Mouse (Mus musculus) forebrain, embryonic 13.5 days (tissue): ENCODE measurements at regions not wholly inside any gene's neighbourhood (a gene's known extent, or its start where the extent isn't known, plus 50 kb on each side); places are given as distances from the start of the nearest gene placed in this dataset.

Experiments used
- ATAC-seq: fragments of 200-750 bp; cut with Nextera tagmentation; 2 replicates; pipeline ENCODE4 v1.8.0; 2017
- H3K27ac ChIP-seq: fragments of 300-500 bp; sonication (generic); 2 replicates; pipeline ENCODE4 v1.5.1; 2015; ENCODE audit warnings: inconsistent platforms, mild to moderate bottlenecking, moderate library complexity
- H3K27me3 ChIP-seq: fragments of 300-500 bp; sonication (generic); 2 replicates; pipeline ENCODE4 v1.6.1; 2015; ENCODE audit warnings: mild to moderate bottlenecking, inconsistent platforms
- H3K36me3 ChIP-seq: fragments of 300-500 bp; sonication (generic); 2 replicates; pipeline ENCODE4 v1.6.1; 2015; ENCODE audit warnings: mild to moderate bottlenecking, inconsistent platforms; ENCODE audit not compliant: poor library complexity, severe bottlenecking
- H3K4me1 ChIP-seq: fragments of 300-500 bp; sonication (generic); 2 replicates; pipeline ENCODE4 v1.6.1; 2015; ENCODE audit warnings: inconsistent platforms
- H3K4me2 ChIP-seq: fragments of 300-500 bp; sonication (generic); 2 replicates; pipeline ENCODE4 v1.6.1; 2015; ENCODE audit warnings: inconsistent platforms, mild to moderate bottlenecking, moderate library complexity
- H3K4me3 ChIP-seq: fragments of 300-500 bp; sonication (generic); 2 replicates; pipeline ENCODE4 v1.5.1; 2015; ENCODE audit warnings: mild to moderate bottlenecking, inconsistent platforms
- H3K9ac ChIP-seq: fragments of 300-500 bp; sonication (generic); 2 replicates; pipeline ENCODE4 v1.6.1; 2015; ENCODE audit warnings: mild to moderate bottlenecking, inconsistent platforms
- H3K9me3 ChIP-seq: fragments of 300-500 bp; sonication (generic); replicated peaks from 2 replicates; pipeline ENCODE4 v1.6.1; 2016; ENCODE audit warnings: inconsistent platforms
- WGBS: fragments of 180-500 bp; shearing (Covaris S2); methylation state at CpG from one replicate; pipeline ENCODE4 v1.1.7; 2015; 5-methylcytosine and 5-hydroxymethylcytosine counted together

GRCm38 (mm10) chr13:97498981-97499380 lies 258.1 kb downstream of the Enc1 start:
- 89% methylated on average over 5 of the region's 5 CpGs for WGBS
- ATAC-seq: no peak
- H3K36me3 ChIP-seq: no peaks in the 10 kb centered on the region
- H3K4me2 ChIP-seq: no peak overlapping the region
- H3K27me3 ChIP-seq: no peaks in the 10 kb centered on the region
- H3K9ac ChIP-seq: no peak overlapping the region
- H3K4me3 ChIP-seq: no peak overlapping the region
- no peak overlapping the region for H3K27ac ChIP-seq
- no peaks in the 10 kb centered on the region for H3K9me3 ChIP-seq
- H3K4me1 ChIP-seq: no peaks in the 10 kb centered on the region

- no peaks in the 10 kb centered on the region for H3K9me3 ChIP-seq
- 89% methylated on average over 5 of the region's 5 CpGs for WGBS
- no peak for ATAC-seq
These were observed 257.0 kb downstream of the Enc1 start for GRCm38 (mm10) chr13:97497928-97498327.

GRCm38 (mm10) chr13:97494770-97495169 lies 253.9 kb downstream of the Enc1 start:
- Histone ChIP-seq H3K27me3 (no peaks in the 10 kb centered on the region), H3K9me3 (no peaks in the 10 kb centered on the region), H3K4me1 (0 out of 2 replicates have a peak, but pooled peaks cover 11% of the 10 kb centered on the region), H3K27ac (no peak overlapping the region), H3K4me2 (no peak overlapping the region), H3K4me3 (no peak overlapping the region), H3K9ac (no peak overlapping the region), H3K36me3 (no peaks in the 10 kb centered on the region)
- WGBS: 60% methylated on average over 2 of the region's 2 CpGs
- no peak for ATAC-seq

More at GRCm38 (mm10) chr13:97497928-97498327, 257.0 kb downstream of the Enc1 start:
- Histone ChIP-seq H3K36me3 (no peaks in the 10 kb centered on the region), H3K27ac (no peak overlapping the region), H3K27me3 (no peaks in the 10 kb centered on the region), H3K4me1 (no peaks in the 10 kb centered on the region), H3K4me2 (no peak overlapping the region), H3K9ac (no peak overlapping the region), H3K4me3 (no peak overlapping the region)

- H3K4me3 ChIP-seq: no peak overlapping the region
- no peak overlapping the region for H3K27ac ChIP-seq
- 94% methylated on average over 7 of the region's 7 CpGs for WGBS
These were observed 252.9 kb downstream of the Enc1 start for GRCm38 (mm10) chr13:97493836-97494235.

GRCm38 (mm10) chr13:97492958-97493735 lies 252.2 kb downstream of the Enc1 start:
- 73% methylated on average over 20 of the region's 20 CpGs for WGBS
- Histone ChIP-seq H3K36me3 (no peaks in the 10 kb centered on the region), H3K4me2 (no peak overlapping the region), H3K9ac (no peak overlapping the region), H3K4me1 (peaks cover 22% of the 10 kb centered on the region), H3K27me3 (no peaks in the 10 kb centered on the region), H3K27ac (no peak overlapping the region), H3K4me3 (no peak overlapping the region), H3K9me3 (no peaks in the 10 kb centered on the region)
- no peak for ATAC-seq

More at GRCm38 (mm10) chr13:97493836-97494235, 252.9 kb downstream of the Enc1 start:
- H3K36me3 ChIP-seq: no peaks in the 10 kb centered on the region
- peaks cover 17% of the 10 kb centered on the region; the same call in 1 of the 2 replicates for H3K4me1 ChIP-seq
- no peaks in the 10 kb centered on the region for H3K9me3 ChIP-seq
- no peaks in the 10 kb centered on the region for H3K27me3 ChIP-seq
- ATAC-seq: no peak
- H3K4me2 ChIP-seq: no peak overlapping the region
- no peak overlapping the region for H3K9ac ChIP-seq

- no peak overlapping the region for H3K4me3 ChIP-seq
- no peak overlapping the region for H3K4me2 ChIP-seq
- 95% methylated on average over 19 of the region's 19 CpGs for WGBS
- no peak overlapping the region for H3K27ac ChIP-seq
- peaks cover 32% of the 10 kb centered on the region for H3K4me1 ChIP-seq
- no peaks in the 10 kb centered on the region for H3K9me3 ChIP-seq
- no peak overlapping the region for H3K9ac ChIP-seq
- no peaks in the 10 kb centered on the region for H3K27me3 ChIP-seq
- H3K36me3 ChIP-seq: no peaks in the 10 kb centered on the region
- no peak for ATAC-seq
These were observed 251.3 kb downstream of the Enc1 start for GRCm38 (mm10) chr13:97491865-97492847.

GRCm38 (mm10) chr13:97490131-97490530 lies 249.2 kb downstream of the Enc1 start:
- H3K4me3 ChIP-seq: no peak overlapping the region
- H3K36me3 ChIP-seq: no peaks in the 10 kb centered on the region
- 38% methylated on average over 7 of the region's 7 CpGs for WGBS
- H3K27me3 ChIP-seq: no peaks in the 10 kb centered on the region
- H3K9me3 ChIP-seq: no peaks in the 10 kb centered on the region
- ATAC-seq: no peak
- no peak overlapping the region for H3K27ac ChIP-seq
- peaks cover 39% of the 10 kb centered on the region for H3K4me1 ChIP-seq
- no peak overlapping the region for H3K4me2 ChIP-seq
- H3K9ac ChIP-seq: no peak overlapping the region

GRCm38 (mm10) chr13:97489721-97490120 lies 248.8 kb downstream of the Enc1 start:
- no peaks in the 10 kb centered on the region for H3K36me3 ChIP-seq
- no peak overlapping the region for H3K27ac ChIP-seq
- 60% methylated on average over 4 of the region's 4 CpGs for WGBS
- H3K4me2 ChIP-seq: no peak overlapping the region
- peaks cover 39% of the 10 kb centered on the region for H3K4me1 ChIP-seq
- H3K9me3 ChIP-seq: no peaks in the 10 kb centered on the region
- ATAC-seq: no peak
- no peak overlapping the region for H3K4me3 ChIP-seq
- H3K9ac ChIP-seq: no peak overlapping the region
- H3K27me3 ChIP-seq: no peaks in the 10 kb centered on the region

- H3K4me1 ChIP-seq: peaks cover 39% of the 10 kb centered on the region
- no peaks in the 10 kb centered on the region for H3K36me3 ChIP-seq
- ATAC-seq: no peak
- H3K9ac ChIP-seq: no peak overlapping the region
- H3K27me3 ChIP-seq: no peaks in the 10 kb centered on the region
- H3K9me3 ChIP-seq: no peaks in the 10 kb centered on the region
- no peak overlapping the region for H3K4me2 ChIP-seq
- no peak overlapping the region for H3K27ac ChIP-seq
- no peak overlapping the region for H3K4me3 ChIP-seq
- 43% methylated on average over 5 of the region's 5 CpGs for WGBS
These were observed 248.1 kb downstream of the Enc1 start for GRCm38 (mm10) chr13:97489029-97489428.

GRCm38 (mm10) chr13:97488518-97488917 lies 247.6 kb downstream of the Enc1 start:
- ATAC-seq: no peak
- 69% methylated on average over 5 of the region's 5 CpGs for WGBS

GRCm38 (mm10) chr13:97487746-97488473 lies 247.0 kb downstream of the Enc1 start:
- WGBS: 52% methylated on average over 9 of the region's 9 CpGs
- H3K4me1 ChIP-seq: peaks cover 39% of the 10 kb centered on the region
- no peak overlapping the region for H3K4me3 ChIP-seq
- H3K27ac ChIP-seq: no peak overlapping the region
- no peak for ATAC-seq
- no peak overlapping the region for H3K4me2 ChIP-seq
- no peaks in the 10 kb centered on the region for H3K27me3 ChIP-seq
- H3K9me3 ChIP-seq: no peaks in the 10 kb centered on the region
- H3K9ac ChIP-seq: no peak overlapping the region
- no peaks in the 10 kb centered on the region for H3K36me3 ChIP-seq

More at GRCm38 (mm10) chr13:97488518-97488917, 247.6 kb downstream of the Enc1 start:
- Histone ChIP-seq H3K4me1 (peaks cover 39% of the 10 kb centered on the region), H3K9me3 (no peaks in the 10 kb centered on the region), H3K36me3 (no peaks in the 10 kb centered on the region), H3K4me2 (no peak overlapping the region), H3K27me3 (no peaks in the 10 kb centered on the region), H3K9ac (no peak overlapping the region), H3K4me3 (no peak overlapping the region), H3K27ac (no peak overlapping the region)
